12 mouse cellular contexts compared by ENCODE assay signal in genomic region chr19:47224743-47225142, GRCm38 (mm10). TPM values are rescaled to one million over a fixed set of nuclear protein-coding genes. Genes with fewer than 3 reads are reported as not detected.
DNase-seq lines count a peak whose midpoint lies in the region; ATAC-seq and TF ChIP-seq lines count a peak whose summit lies in the region.
"Had no signal": no experiment of that assay in that cellular context is flagged by ENCODE, and none has a peak within 500 bp of the region (broad histone marks: within the 10 kb centered on the region; RNA-seq: fewer than 3 reads in every experiment).

No protein-coding gene starts in this region.

- H3K36me3 ChIP-seq in kidney, postnatal 0 days (ENCODE audit: insufficient read depth, low read length): no peaks in the 10 kb centered on the region
- H3K36me3 ChIP-seq in liver, postnatal 0 days (replicated peaks; ENCODE audit: insufficient read depth, low read length): no peaks in the 10 kb centered on the region
- no peaks in the 10 kb centered on the region for H3K36me3 ChIP-seq in hindbrain, postnatal 0 days (ENCODE audit: insufficient read depth, low read length)
- H3K36me3 ChIP-seq in limb, embryonic 10.5 days: no peaks in the 10 kb centered on the region
- H3K36me3 ChIP-seq: hindbrain, embryonic 13.5 days; lung, embryonic 15.5 days had no signal

- no peak overlapping the region for H3K4me2 ChIP-seq in kidney, postnatal 0 days (ENCODE audit: low read length)
- no peak overlapping the region for H3K4me2 ChIP-seq in liver, postnatal 0 days (ENCODE audit: low read depth, low read length)
- no peak overlapping the region for H3K4me2 ChIP-seq in hindbrain, postnatal 0 days (ENCODE audit: low read depth, low read length)
- H3K4me2 ChIP-seq: hindbrain, embryonic 13.5 days; lung, embryonic 15.5 days had no signal

- no peak overlapping the region for H3K9ac ChIP-seq in kidney, postnatal 0 days (ENCODE audit: low read depth, low read length)
- no peak overlapping the region for H3K9ac ChIP-seq in liver, postnatal 0 days (replicated peaks)
- no peak overlapping the region for H3K9ac ChIP-seq in hindbrain, postnatal 0 days (replicated peaks; ENCODE audit: low read length)
- H3K9ac ChIP-seq: hindbrain, embryonic 13.5 days; lung, embryonic 15.5 days had no signal

- no peak for TF ChIP-seq CTCF in kidney, postnatal 0 days (IDR thresholded peaks at IDR 0.05; ENCODE audit: low read depth)
- TF ChIP-seq CTCF in liver, postnatal 0 days (IDR thresholded peaks at IDR 0.05; ENCODE audit: low read depth): no peak
- TF ChIP-seq CTCF in hindbrain, postnatal 0 days (IDR thresholded peaks at IDR 0.05; ENCODE audit: low read depth): no peak

- no peak for ATAC-seq in kidney, postnatal 0 days (replicated peaks; ENCODE audit: low FRiP score, low read depth)
- peak; percentile 30; the same call in 1 of the 2 replicates for ATAC-seq in liver, postnatal 0 days
- ATAC-seq in hindbrain, postnatal 0 days: no peak

- no peaks in the 10 kb centered on the region; the same call in 1 of the 2 replicates for H3K4me1 ChIP-seq in kidney, postnatal 0 days (replicated peaks; ENCODE audit: insufficient read depth, low read length)
- peaks cover 8% of the 10 kb centered on the region; the same call in 1 of the 2 replicates for H3K4me1 ChIP-seq in liver, postnatal 0 days (ENCODE audit: insufficient read depth)
- H3K4me1 ChIP-seq in hindbrain, postnatal 0 days (ENCODE audit: insufficient read depth, low read length): peaks cover 17% of the 10 kb centered on the region
- H3K4me1 ChIP-seq in limb, embryonic 10.5 days: peaks cover 15% of the 10 kb centered on the region

- H3K27ac ChIP-seq in kidney, postnatal 0 days: no peak overlapping the region
- no peak overlapping the region for H3K27ac ChIP-seq in liver, postnatal 0 days (ENCODE audit: low read depth)
- H3K27ac ChIP-seq in hindbrain, postnatal 0 days: no peak overlapping the region
- no peak overlapping the region for H3K27ac ChIP-seq in limb, embryonic 10.5 days
- H3K27ac ChIP-seq: hindbrain, embryonic 13.5 days; lung, embryonic 15.5 days had no signal

- DNase-seq in kidney, postnatal 0 days (ENCODE audit: low spot score): peak; percentile 32
- no peak for DNase-seq in kidney, adult 18-20 months
- DNase-seq in spleen, adult 18-20 months: peak; percentile 29 to 32
- no peak for DNase-seq in spleen, postnatal 4 days (ENCODE audit: low spot score in 2 of 2)
- no peak for DNase-seq in liver, postnatal 0 days
- DNase-seq in hindbrain, postnatal 0 days (ENCODE audit: low spot score): no peak
- no peak for DNase-seq in limb, embryonic 10.5 days (ENCODE audit: low spot score)
- no peak for DNase-seq in Muller cell, postnatal 12 days (ENCODE audit: inconsistent ontology term)
- DNase-seq: cerebellum, postnatal 36 days had no signal

- no peak; the same call in 1 of the 2 replicates for TF ChIP-seq EP300 in liver, postnatal 0 days (IDR thresholded peaks at IDR 0.05; ENCODE audit: low read depth)

- 66% methylated on average over 4 of the region's 4 CpGs for WGBS in kidney, postnatal 0 days
- WGBS in liver, postnatal 0 days (ENCODE audit: insufficient replicate concordance): 37% methylated on average over 4 of the region's 4 CpGs
- WGBS in hindbrain, postnatal 0 days: 89% methylated on average over 4 of the region's 4 CpGs
- 87% methylated on average over 4 of the region's 4 CpGs for WGBS in limb, embryonic 10.5 days

- H3K9me3 ChIP-seq in kidney, postnatal 0 days (replicated peaks; ENCODE audit: low read length): no peaks in the 10 kb centered on the region
- no peaks in the 10 kb centered on the region for H3K9me3 ChIP-seq in liver, postnatal 0 days (ENCODE audit: low read length)
- no peaks in the 10 kb centered on the region for H3K9me3 ChIP-seq in hindbrain, postnatal 0 days (ENCODE audit: low read length)
- H3K9me3 ChIP-seq in limb, embryonic 10.5 days (replicated peaks): no peaks in the 10 kb centered on the region
- H3K9me3 ChIP-seq: hindbrain, embryonic 13.5 days; lung, embryonic 15.5 days had no signal

- H3K4me3 ChIP-seq in kidney, postnatal 0 days (replicated peaks; ENCODE audit: low read depth, low read length): no peak overlapping the region
- H3K4me3 ChIP-seq in liver, postnatal 0 days (ENCODE audit: low read depth, low read length): no peak overlapping the region
- H3K4me3 ChIP-seq in hindbrain, postnatal 0 days (ENCODE audit: low read length): no peak overlapping the region
- H3K4me3 ChIP-seq in limb, embryonic 10.5 days: no peak overlapping the region
- H3K4me3 ChIP-seq: erythroblast, embryonic 14.5 days; hindbrain, embryonic 13.5 days; lung, embryonic 15.5 days had no signal

- H3K27me3 ChIP-seq in kidney, postnatal 0 days (ENCODE audit: insufficient read depth, low read length): no peaks in the 10 kb centered on the region
- no peaks in the 10 kb centered on the region for H3K27me3 ChIP-seq in liver, postnatal 0 days (ENCODE audit: insufficient read depth, low read length)
- H3K27me3 ChIP-seq in hindbrain, postnatal 0 days (ENCODE audit: insufficient read depth, low read length): no peaks in the 10 kb centered on the region
- H3K27me3 ChIP-seq in limb, embryonic 10.5 days (ENCODE audit: low read depth, poor library complexity, severe bottlenecking): 0 out of 2 replicates have a peak, but pooled peaks cover 12% of the 10 kb centered on the region
- H3K27me3 ChIP-seq: lung, embryonic 15.5 days had no signal

RNA-seq across cellular contexts. Expression of gene Neurl1a, which starts 46.1 kb away (rescaled TPM):
- polyA plus RNA-seq in kidney, postnatal 0 days (2015; fragmentation: Nextera tagmentation; extraction: Ambion mirVana): 2.2 and 2.7 TPM in 2 replicates
- 0.76 and 0.89 TPM in 2 replicates for polyA plus RNA-seq in liver, postnatal 0 days (2015; fragmentation: Nextera tagmentation; extraction: Ambion mirVana)
- 95.4 and 114 TPM in 2 replicates for total RNA-seq in hindbrain, postnatal 0 days (2014; rRNA removed)
- polyA plus RNA-seq in hindbrain, postnatal 0 days (2015; fragmentation: Nextera tagmentation; extraction: Ambion mirVana): 16.2 and 16.9 TPM in 2 replicates
- polyA plus RNA-seq in limb, embryonic 10.5 days (2016; fragmentation: Nextera tagmentation; extraction: Ambion mirVana): 5.7 and 7.7 TPM in 2 replicates

Comparison
In these comparisons a context has a peak if more than half of its experiments do, and no peak if none do; other contexts are left out.
1. DNase-seq: peak in kidney, postnatal 0 days (single experiment) and spleen, adult 18-20 months (2 of 2); none in kidney, adult 18-20 months (single experiment), spleen, postnatal 4 days (0 of 2), liver, postnatal 0 days (single experiment), hindbrain, postnatal 0 days (single experiment), limb, embryonic 10.5 days (single experiment) and Muller cell, postnatal 12 days (single experiment).